Comparison of ENCODE assay signal across 22 mouse cellular contexts in genomic region chr12:55869622-55870322, GRCm38 (mm10).
"Had no signal": no experiment of that assay in that cellular context is flagged by ENCODE, and none has a peak within 500 bp of the region (broad histone marks: within the 10 kb centered on the region; RNA-seq: fewer than 3 reads in every experiment).

No protein-coding gene starts in this region.

- ATAC-seq: hindbrain, postnatal 0 days; intestine, postnatal 0 days had no signal

- H3K27me3 ChIP-seq: heart, embryonic 12.5 days; hindbrain, embryonic 13.5 days; hindbrain, embryonic 15.5 days; limb, embryonic 12.5 days; liver, embryonic 13.5 days had no signal

- H3K9ac ChIP-seq: heart, embryonic 12.5 days; hindbrain, embryonic 13.5 days; hindbrain, embryonic 15.5 days; limb, embryonic 12.5 days; liver, embryonic 13.5 days had no signal

- H3K4me3 ChIP-seq: heart, embryonic 10.5 days; heart, embryonic 12.5 days; hindbrain, embryonic 13.5 days; hindbrain, embryonic 15.5 days; limb, embryonic 10.5 days; limb, embryonic 12.5 days; liver, embryonic 13.5 days had no signal

- H3K9me3 ChIP-seq: heart, embryonic 10.5 days; hindbrain, embryonic 13.5 days; limb, embryonic 10.5 days; liver, embryonic 13.5 days had no signal

- H3K4me2 ChIP-seq: heart, embryonic 12.5 days; hindbrain, embryonic 13.5 days; hindbrain, embryonic 15.5 days; limb, embryonic 12.5 days; liver, embryonic 11.5 days; liver, embryonic 13.5 days had no signal

- H3K27ac ChIP-seq: heart, embryonic 10.5 days; hindbrain, embryonic 13.5 days; hindbrain, embryonic 15.5 days; hindbrain, postnatal 0 days; limb, embryonic 10.5 days; limb, embryonic 12.5 days; liver, embryonic 13.5 days had no signal

- H3K4me1 ChIP-seq: heart, embryonic 10.5 days; heart, embryonic 12.5 days; hindbrain, embryonic 13.5 days; hindbrain, embryonic 15.5 days; limb, embryonic 10.5 days; limb, embryonic 12.5 days had no signal

- DNase-seq: gastrocnemius, postnatal 14 days; gastrocnemius, postnatal 36 days; heart, postnatal 10 days; heart, postnatal 4 days; kidney, adult 18-20 months; kidney, adult 8-10 months; kidney, postnatal 10 days; kidney, postnatal 25 days; kidney, postnatal 4 days; layer of hippocampus, adult 9-11 months; layer of hippocampus, postnatal 36 days; liver; liver, embryonic 13.5 days had no signal
